Mouse (Mus musculus): ENCODE results near the gene Ltbp1.

The Ltbp1 gene

GRCm38 (mm10) chr17:75005281-75005684 lies at the start of gene Ltbp1:
Ltbp1 (plus strand) TSS chr17:75005568.
- DNase-seq (ENCODE audit: low read depth, low spot score) = peak; percentile 62

- DNase-seq (ENCODE audit: low read depth, low spot score) = peak; percentile 7
These were observed 45.7 kb upstream of the Ltbp1 start for GRCm38 (mm10) chr17:74959481-74960245.

- DNase-seq (ENCODE audit: low read depth, low spot score) = no peak
These were observed 42.1 kb upstream of the Ltbp1 start for GRCm38 (mm10) chr17:74963222-74963621.

GRCm38 (mm10) chr17:74963861-74964260 lies 41.5 kb upstream of the Ltbp1 start:
- no peak for DNase-seq (ENCODE audit: low read depth, low spot score)

- DNase-seq (ENCODE audit: low read depth, low spot score) = no peak
These were observed 38.0 kb upstream of the Ltbp1 start for GRCm38 (mm10) chr17:74967298-74967848.

GRCm38 (mm10) chr17:74968152-74968712 lies 37.1 kb upstream of the Ltbp1 start:
- DNase-seq (ENCODE audit: low read depth, low spot score) = no peak

- DNase-seq (ENCODE audit: low read depth, low spot score) = no peak
These were observed 36.6 kb upstream of the Ltbp1 start for GRCm38 (mm10) chr17:74968738-74969271.

GRCm38 (mm10) chr17:74975192-74975591 lies 30.2 kb upstream of the Ltbp1 start:
- DNase-seq (ENCODE audit: low read depth, low spot score) = no peak

- DNase-seq (ENCODE audit: low read depth, low spot score) = peak; percentile 7
These were observed 29.0 kb upstream of the Ltbp1 start for GRCm38 (mm10) chr17:74976167-74976985.

GRCm38 (mm10) chr17:74979767-74980166 lies 25.6 kb upstream of the Ltbp1 start:
- no peak for DNase-seq (ENCODE audit: low read depth, low spot score)

- no peak for DNase-seq (ENCODE audit: low read depth, low spot score)
These were observed 23.7 kb upstream of the Ltbp1 start for GRCm38 (mm10) chr17:74981703-74982102.

- DNase-seq (ENCODE audit: low read depth, low spot score) = no peak
These were observed 22.5 kb upstream of the Ltbp1 start for GRCm38 (mm10) chr17:74982880-74983279.

GRCm38 (mm10) chr17:74984071-74984470 lies 21.3 kb upstream of the Ltbp1 start:
- DNase-seq (ENCODE audit: low read depth, low spot score) = no peak

- DNase-seq (ENCODE audit: low read depth, low spot score) = no peak
These were observed 20.7 kb upstream of the Ltbp1 start for GRCm38 (mm10) chr17:74984681-74985080.

GRCm38 (mm10) chr17:74987067-74987466 lies 18.3 kb upstream of the Ltbp1 start:
- DNase-seq (ENCODE audit: low read depth, low spot score) = no peak

- DNase-seq (ENCODE audit: low read depth, low spot score) = no peak
These were observed 15.7 kb upstream of the Ltbp1 start for GRCm38 (mm10) chr17:74989691-74990090.

- DNase-seq (ENCODE audit: low read depth, low spot score) = no peak
These were observed 14.8 kb upstream of the Ltbp1 start for GRCm38 (mm10) chr17:74990561-74990960.

GRCm38 (mm10) chr17:74993726-74994581 lies 11.4 kb upstream of the Ltbp1 start:
- no peak for DNase-seq (ENCODE audit: low read depth, low spot score)

- DNase-seq (ENCODE audit: low read depth, low spot score) = no peak
These were observed 10.8 kb upstream of the Ltbp1 start for GRCm38 (mm10) chr17:74994582-74994893.

GRCm38 (mm10) chr17:74995266-74995665 lies 10.1 kb upstream of the Ltbp1 start:
- DNase-seq (ENCODE audit: low read depth, low spot score) = no peak

GRCm38 (mm10) chr17:75000066-75000465 lies 5.3 kb upstream of the Ltbp1 start:
- no peak for DNase-seq (ENCODE audit: low read depth, low spot score)
